Mouse (Mus musculus): ENCODE results near the gene Slc25a44.

Slc25a44 gene

DNA sequence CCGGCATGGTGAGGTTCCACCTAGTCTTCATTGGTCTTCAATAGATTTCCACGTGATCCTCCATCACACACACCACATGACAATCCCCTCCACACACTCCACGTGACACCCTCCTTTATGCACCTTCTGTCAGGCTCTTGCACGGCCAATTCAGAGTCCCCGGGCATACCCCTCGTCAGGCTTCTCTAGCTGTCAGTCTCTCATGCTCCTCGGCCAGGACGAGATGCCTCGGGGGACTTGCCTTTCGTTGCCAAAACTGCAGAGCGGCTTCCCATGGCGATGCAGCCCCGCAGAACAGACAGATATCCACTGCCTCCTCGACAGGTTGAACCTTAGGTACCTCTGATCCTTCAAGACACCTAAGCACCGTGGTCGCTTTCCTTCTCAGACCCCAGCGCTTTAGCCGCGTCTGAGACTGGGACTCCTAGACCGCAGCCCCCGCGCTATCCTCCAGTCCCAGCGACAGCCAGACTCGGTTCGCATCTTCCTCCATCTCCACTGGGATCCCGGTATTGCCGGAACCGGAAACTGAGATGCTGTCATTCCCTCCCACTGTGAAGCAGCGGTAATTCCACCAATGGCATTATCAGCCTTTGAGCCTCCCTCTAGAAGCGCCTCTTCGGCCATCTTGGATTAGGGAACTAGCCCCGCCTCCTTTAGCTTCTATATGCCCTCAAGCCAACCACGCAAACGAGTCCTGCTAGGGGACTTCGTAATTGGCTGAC is at the start of gene Slc25a44:
TSS of gene Slc25a44 (minus strand) at position 535 of the 725 bp plus-strand sequence.
- peak; percentile 89 for DNase-seq

DNA sequence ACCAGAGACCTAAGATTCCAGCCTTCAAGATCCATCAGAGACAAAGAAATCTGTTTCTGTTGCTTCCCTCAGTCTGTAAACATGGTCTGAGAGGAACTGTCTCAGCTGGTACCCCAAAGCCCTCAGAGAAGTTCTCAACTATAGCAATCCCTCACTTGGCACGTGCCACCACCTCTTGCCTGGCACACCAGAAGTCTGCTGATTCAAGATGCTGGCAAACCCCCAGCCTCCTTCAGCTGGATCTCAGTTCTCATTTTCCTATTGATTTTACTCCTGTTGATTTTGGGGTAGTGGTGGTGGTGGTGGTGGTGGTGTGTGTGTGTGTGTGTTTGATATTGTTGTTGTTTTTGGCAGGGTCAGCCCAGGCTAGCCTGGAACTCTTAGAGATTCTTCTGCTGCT is 48.6 kb upstream of the Slc25a44 start:
- no peak for DNase-seq

DNA sequence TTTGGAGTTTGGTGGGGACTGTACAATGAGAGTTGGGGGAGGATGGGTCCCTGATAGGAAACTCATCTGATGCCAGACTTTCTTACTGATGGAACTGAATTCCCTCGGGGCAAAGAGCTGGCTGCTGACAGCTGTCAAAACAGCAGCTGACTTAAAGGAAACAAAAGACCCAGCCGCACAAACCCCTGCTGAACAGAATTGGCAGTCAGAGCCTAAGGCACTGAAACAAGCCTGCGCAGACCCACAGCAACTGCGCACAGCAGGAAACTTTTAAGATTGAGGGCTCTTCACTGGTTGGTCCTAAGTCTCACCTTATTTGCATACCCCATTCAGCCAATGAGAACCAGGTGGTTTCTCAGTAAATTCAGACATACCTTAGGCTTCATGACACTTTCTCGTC is 48.1 kb upstream of the Slc25a44 start:
- DNase-seq, result no peak

DNA sequence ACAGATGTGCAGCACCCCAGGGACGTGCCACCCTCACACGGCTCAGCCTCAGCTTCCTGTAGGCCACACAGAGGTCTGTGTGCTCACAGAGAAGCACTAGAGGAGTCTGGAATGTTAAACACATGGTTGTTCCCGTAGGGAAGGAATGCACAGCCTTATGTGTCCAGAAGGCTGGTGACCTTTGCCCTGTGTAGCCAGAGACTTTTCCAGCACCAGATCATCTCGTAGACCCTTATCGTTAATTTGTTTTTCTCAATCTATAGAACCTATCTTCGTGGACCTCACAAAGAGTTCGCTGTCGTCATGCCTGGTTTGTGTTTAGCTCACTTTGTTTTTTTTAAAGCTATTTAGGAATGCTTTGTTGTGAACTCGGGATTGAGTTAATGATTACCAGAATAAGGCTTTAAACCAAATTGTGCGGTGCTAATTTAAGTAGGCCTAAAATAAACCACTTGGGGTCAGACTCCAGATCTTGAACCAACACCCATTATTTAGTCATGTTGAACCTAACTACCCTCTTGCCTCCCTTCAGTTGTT is 46.1 kb upstream of the Slc25a44 start:
- no peak for DNase-seq

DNA sequence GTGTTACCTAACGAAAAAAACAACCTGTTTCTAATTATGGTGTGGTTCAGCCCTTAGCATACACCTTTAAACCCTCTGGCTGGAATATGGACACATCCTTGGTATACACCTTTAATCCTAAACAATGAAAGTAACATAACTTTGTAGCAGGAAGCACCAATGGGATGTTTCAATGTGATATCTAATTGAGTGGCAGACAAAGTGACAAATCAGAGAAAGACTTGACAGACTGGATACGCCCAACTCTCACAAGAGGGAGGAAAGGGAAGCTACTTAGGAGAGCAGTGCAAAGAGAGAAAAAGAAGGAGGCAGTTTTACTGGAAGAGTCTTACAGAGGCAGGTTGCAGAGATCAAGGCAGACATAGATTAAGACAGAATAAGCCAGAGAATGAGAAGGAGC is 44.5 kb upstream of the Slc25a44 start:
- DNase-seq, result no peak

DNA sequence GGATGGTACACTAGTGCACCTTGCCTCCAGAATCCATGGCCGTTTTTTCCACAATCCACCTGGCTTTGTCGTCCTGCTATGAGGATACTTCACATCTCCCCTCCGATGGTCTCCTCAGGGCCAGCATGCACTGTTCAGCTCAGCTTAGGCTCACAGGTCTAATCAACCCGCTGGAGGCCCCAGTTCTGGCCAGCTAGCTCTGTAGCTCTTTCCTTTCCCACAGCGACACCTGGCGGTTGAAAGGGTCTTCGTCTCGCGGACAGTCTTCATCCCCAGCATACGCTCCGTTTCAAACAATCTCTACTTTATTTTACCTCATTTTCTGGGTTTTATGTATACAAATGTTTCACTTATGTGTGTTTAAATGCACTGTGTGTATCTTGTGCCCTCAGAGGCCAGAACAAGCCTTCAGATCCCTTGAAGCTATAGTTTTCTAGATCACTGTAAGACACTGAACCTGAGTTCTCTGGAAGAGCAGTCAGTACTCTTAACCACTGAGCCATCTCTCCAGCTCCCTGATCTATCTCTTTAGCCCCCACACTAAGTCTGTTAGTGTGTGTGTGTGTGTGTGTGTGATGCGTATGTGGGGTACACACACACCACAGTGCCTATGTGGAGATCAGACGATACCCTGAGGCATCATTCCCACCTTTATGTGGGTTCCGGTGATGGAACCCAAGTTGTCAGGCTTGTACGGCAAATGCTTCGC is 42.3 kb upstream of the Slc25a44 start:
- peak; percentile 98 for DNase-seq

DNA sequence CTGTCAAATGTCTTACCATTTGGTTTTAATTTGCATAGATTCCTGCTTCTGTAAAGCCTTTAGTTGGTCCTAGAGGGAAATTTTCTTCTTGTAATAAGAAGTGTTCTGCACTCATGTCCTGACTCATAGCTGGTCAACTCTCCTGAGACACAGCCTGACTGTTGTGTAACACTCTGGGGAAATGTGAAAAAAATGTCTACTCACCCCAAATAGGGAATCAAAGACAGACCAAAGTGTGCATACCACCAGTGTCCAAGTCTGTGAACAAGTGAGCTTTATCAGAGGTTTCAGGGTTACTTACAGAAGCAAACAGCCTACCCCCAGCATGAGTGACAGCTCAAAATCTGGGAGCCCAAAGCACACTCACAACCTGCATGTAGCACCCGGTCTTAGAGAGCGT is 40.2 kb upstream of the Slc25a44 start:
- DNase-seq, result no peak

DNA sequence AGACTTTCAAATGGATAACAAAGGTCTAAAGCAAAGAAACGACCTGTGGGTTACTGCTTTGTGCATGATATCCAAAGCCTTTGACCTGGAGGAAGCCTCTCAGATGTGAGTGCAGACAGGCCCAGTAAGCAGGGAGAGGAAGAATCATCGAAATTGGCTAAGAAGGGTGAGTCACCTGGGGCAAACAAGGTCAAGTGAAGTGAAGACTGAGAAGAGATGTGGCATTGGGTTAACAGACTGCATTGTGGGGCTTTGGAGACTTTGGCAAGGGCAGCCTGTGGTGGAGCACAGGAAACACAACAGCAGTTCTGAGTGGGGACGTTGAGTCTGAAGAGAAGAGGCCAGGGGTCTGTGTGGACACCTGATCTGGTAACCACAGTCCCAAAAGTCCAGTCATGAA is 39.5 kb upstream of the Slc25a44 start:
- no peak for DNase-seq

DNA sequence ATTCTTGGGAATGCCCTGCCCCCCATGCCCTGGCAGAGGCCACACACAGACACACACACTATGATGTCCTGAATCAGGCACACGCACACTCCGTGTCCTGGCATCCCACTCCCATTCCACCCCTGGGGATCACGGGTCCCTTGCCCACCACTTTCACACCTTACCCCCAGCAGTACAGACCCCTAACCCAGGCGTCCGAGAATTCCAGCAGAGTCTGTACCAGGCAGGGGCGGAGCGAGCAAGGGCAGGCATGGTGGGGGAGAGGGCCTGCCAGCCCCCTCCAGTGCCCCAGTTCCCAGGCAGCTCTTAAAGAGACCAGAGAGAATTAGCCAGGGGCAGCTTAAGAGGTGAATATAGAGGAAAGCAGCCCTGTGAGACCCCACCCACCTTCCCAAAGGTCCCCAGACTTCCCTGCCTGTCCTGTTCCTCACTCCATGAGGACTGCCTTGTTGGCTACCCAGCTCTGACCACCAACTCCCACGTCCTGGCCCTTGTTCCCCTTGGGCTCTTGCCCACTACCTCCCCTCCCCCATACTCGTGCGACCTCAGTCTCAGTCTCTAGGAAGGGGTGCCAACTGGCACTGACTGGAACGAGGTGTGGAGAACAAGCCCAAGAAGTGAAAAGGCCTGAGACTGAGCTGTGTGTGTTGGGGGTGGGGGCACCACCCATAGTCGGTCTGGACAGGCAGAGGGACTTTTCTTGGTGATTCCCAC is 36.2 kb upstream of the Slc25a44 start, which contains the start of gene Sema4a:
TSS of gene Sema4a (minus strand) at position 200 of the 714 bp plus-strand sequence.
- no peak for DNase-seq

DNA sequence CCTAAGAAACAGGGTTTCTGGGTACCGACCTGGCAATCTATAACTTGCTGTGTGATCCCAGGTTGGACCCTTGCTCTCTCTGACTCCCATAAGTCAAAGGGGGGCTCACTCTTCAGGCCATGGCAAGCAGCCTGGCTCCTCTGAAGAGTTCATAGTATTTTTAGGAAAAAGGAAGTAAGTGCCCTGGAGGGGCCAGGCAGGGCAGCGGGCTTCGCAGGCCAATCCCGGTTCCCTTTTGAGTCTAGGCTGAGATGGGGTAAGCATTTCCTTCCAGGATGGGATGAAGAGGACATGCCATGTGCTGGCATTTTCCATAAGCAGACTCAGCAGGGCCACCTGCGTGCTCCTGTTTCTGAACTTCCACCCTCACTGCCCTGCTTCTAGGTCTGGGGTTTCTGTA is 35.1 kb upstream of the Slc25a44 start:
- DNase-seq, result no peak

DNA sequence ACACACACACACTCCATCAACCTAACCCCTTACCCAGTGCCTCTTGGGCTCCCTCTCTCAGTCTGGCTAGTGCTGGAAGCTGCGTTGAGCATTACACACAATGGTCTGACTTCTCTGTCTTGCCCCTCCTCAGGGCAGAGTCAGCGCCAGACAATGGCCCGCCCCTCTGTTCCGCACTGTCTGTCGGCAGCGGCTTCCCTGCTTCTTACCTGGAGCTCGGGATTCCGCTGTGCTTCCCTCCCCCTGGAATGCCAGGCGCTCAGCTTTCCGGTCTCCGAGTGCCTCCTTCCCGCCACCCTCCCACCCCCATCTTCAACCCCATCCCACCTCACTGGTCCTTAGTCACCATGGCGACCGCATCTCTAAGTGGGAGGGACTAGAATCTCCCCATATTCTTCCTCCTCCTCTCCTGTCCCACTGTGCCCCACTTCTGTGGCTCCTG is 33.9 kb upstream of the Slc25a44 start:
- DNase-seq, result no peak

DNA sequence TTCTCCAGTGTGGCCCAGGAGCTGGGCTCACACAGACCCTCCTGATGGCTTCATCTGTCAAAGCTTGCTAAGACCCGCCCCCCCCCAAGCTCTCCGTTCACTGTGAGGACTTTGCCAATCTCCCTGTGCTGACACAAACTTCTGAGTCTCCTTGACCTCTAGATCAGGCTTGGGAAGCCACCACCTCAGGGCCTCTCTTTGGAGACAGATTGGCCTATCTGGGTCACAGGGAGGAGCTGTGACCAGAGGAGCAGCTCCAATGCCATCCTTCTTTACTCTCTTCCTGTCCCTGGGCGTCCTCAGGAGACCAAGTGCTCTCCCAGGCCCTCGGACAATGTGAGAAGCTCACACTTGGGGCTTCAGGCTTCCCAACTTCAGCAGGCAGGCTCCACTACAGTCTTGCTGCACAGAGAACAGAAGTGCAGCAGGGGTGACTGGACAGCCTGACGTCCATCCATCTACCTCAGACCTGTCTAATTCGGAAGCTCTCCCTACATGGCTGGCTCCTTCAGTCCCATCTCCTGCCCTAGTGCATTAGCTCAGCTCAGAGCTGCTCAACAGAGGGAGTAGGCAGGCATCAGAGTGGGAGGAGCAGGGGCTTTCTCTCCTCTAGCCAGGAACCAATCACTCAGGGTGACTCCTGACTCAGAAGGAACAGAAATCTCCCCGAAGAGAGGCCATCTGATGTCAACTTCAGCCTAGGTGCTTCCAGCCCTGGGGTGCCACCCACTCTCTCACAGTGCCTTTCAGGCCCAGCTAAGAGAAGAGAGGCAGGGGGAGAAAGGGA is 32.0 kb upstream of the Slc25a44 start:
- no peak for DNase-seq

DNA sequence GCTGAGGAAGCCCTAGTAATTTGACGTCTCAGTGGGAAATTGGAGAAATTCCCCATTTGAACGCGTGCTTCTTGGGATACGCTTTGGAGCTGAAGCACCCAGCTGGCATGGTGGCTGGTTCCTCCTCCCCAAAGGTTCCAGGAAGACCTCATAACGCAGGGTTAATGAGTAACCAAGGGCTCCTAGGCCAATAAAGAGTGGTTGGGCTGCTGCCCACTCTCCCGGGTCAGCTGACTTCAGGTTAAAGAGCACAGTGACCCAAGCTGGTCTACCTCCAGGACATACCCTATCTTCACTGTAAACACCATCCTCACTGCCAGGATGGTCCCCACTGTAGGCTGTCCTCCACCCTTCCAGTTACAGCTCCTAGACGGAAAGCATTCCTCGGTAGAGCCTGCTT is 31.4 kb upstream of the Slc25a44 start:
- no peak for DNase-seq

DNA sequence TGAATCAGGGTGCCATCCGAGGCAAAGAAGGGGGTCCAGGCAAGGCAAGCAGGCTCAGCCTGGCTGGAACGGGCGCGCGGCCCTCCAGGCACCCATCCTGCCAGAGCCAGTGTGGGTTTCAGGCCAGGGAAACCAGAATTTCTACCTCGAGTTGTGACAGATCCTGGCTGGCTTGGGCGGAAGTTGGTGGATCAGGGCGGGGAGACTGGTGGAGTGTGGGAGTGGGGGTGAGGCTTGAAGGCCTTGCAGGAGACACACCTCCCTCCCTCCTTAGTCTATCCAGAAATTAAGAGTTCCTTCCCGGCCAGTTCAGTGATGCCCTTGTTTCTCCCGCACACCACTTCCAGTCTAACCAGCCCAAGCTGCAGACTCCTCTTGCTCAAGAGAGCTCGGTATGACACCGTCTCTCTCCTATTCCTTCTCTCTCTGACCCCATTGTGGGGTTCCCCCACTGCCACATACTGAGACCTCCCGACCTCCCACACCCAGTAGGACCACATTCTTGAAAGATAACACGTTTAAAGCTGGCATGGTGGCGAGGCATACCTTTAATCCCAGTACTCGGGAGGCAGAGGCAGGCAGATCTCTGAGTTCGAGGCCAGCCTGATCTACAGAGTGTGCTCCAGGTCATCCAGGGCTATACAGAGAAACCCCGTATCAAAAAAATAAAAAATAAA is 30.8 kb upstream of the Slc25a44 start:
- DNase-seq, result no peak

DNA sequence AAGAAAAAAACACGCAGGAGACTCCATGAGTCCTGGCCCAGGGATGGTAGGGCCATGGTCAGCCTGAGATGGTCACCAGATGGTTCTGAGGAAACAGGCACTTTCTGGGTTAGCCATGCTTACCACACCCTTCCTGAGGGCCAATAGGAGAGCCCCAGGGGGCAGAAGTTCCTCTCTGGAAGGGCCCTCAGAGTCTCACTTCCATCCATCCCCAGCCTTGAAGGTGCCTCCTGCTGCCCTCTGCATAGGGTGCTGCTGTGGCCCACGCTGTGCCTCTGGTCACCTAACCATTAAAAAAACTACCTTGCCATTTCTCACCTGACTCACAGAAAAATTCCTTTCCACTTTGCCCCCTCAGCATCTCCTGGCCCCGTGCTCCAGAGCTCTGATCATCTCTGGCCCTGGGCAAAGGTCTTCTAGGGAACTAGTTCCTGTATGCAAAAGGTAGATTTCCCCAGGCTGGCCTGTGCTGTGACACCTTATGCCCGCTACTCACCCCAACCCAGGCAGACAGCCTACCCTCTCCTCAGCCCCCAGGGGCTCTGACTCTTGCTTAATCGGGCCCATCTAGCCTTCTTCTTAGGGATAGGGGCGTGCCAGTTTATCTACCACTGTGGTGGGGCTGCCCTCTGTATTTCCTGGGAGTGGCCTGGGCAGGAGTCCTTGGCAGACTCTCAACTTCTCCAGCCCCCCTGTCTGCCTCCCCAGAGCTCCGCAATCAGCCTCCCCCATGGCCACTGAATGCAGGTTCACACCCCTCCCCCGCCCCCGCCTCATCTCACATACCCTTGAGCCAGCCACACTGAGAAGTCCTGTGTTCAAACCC is 30.0 kb upstream of the Slc25a44 start:
- DNase-seq, result no peak

DNA sequence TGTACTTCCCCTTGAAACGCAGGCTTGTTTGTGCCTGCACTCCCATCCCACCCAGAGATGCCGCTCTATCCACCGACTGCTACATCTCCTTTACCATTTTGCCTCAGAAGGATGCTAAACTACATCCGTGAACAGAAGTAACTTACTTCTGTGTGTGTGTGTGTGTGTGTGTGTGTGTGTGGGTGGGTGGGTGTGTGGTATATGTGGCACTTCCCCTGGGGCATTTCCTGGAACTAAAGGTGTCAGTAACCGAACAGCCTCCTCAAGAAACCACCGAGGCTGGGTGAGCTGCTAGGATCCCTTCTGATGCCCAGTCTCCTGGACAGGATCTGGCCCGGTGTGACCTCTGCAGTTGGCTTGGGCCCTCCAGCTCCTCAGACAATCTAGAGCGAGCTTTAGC is 29.0 kb upstream of the Slc25a44 start:
- peak; percentile 60 for DNase-seq

DNA sequence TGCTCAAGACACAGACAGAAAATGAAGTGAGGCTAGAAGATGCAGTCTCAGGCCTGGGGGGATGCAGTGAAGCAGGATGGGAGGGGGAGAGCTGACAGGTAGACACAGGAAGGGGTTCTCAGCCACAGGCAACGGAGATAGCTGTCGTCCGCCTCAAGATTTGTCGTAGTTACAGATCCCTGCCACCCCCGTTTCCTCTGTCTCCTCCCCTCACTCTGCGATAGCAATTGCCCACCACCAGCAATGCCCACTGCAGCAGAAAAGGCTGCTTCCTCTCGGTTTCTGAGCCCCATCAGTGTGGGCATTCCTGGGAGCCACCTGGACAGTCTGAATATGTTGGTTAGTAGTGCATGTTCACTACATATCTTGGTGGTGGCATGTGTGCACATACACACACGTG is 28.4 kb upstream of the Slc25a44 start:
- DNase-seq, result peak; percentile 59

DNA sequence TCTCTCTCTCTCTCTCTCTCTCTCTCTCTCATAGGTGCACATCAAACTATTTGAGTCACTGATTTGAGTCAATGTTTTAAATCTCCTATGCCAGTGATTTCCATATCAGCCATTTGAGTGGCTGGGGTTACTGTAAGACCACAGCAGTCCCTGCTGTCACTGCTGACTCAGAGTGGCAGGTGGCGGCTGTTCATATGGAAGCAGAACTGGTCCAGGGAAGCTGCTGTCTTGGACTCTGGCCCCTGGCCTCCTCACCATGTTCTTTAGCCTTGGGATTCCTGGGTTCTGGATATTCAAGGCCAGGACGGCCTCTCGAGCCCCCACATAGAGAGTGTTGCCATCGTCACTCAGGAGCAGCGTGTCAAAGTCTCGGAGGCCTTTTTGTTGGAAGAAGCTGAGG is 27.8 kb upstream of the Slc25a44 start:
- DNase-seq, result no peak

DNA sequence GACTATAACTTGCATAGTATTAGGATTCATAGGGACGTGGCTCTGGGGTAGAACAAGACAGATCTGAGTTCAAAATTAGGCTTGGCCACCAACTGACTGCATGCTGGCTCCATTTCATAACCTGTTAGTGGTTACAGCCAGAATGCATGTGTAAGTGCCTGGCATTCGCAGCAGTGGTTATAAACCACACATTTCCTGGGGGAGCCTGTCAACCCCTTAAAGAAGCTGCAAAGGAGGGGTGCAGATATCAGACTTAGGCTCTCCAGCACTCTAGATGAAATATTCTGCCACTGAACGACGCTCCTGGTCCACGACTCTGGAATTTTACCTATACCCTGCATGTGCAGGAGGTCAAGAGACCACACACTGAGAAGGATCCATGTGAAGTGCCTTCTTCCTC is 27.3 kb upstream of the Slc25a44 start:
- peak; percentile 41 for DNase-seq

DNA sequence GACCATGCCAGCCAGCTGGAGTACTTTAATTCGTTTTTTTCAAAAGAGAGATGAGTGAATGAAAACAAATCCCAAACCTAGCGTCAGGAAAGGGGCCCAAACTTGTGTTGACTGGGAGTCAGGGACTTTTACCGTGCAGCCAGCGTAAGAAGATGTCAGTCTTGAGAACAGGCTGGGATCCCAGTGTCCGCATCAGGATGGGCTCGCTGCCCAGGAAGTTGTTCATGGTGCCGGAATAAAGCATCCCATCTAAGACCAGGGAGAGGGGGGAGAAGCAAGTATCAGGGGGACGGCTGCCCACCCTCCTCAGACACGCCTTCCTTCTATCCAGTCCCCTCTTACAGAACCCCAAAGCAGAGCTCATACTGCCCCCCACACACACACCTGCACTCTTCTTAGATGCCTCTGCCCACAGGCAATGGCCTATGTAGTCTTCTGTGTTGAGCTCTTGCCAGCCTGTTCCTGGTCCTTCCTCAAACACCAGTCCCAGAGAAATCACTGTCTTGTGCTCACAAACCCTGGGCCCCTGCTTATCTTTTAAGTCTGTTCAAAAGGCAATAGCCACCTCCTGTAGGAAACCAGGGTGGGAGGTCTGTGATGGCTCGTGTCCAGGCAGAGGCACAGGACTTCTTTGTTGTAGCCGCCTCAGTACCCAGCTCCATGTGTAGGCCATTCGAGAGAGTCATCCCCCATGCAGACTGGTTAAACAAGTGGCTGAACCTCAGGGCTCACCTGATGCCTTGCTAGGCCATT is 25.6 kb upstream of the Slc25a44 start:
- DNase-seq, result no peak
